In genomic region chr10:56468993-56469712, GRCm38 (mm10) we compare ENCODE assay signal across 8 mouse cellular contexts.
DNase-seq lines count a peak whose midpoint lies in the region; ATAC-seq lines count a peak whose summit lies in the region.

No protein-coding gene starts in this region.

- no peaks in the 10 kb centered on the region for H3K36me3 ChIP-seq in heart, embryonic 13.5 days
- no peaks in the 10 kb centered on the region for H3K36me3 ChIP-seq in neural tube, embryonic 15.5 days
- H3K36me3 ChIP-seq in forebrain, embryonic 15.5 days: no peaks in the 10 kb centered on the region

- H3K4me2 ChIP-seq in heart, embryonic 13.5 days: peak overlapping the region; percentile 65
- H3K4me2 ChIP-seq in neural tube, embryonic 15.5 days: 0 out of 2 replicates have a peak overlapping the region, but pooled peaks have one; percentile 13
- H3K4me2 ChIP-seq in forebrain, embryonic 15.5 days (replicated peaks): no peak overlapping the region

- H3K9ac ChIP-seq in heart, embryonic 13.5 days: peak overlapping the region; percentile 67
- H3K9ac ChIP-seq in neural tube, embryonic 15.5 days (replicated peaks): no peak overlapping the region
- no peak overlapping the region for H3K9ac ChIP-seq in forebrain, embryonic 15.5 days (replicated peaks)

- H3K9me3 ChIP-seq in heart, embryonic 13.5 days: 0 out of 2 replicates have a peak, but pooled peaks cover 4% of the 10 kb centered on the region
- no peaks in the 10 kb centered on the region for H3K9me3 ChIP-seq in neural tube, embryonic 15.5 days (replicated peaks)
- H3K9me3 ChIP-seq in forebrain, embryonic 15.5 days: no peaks in the 10 kb centered on the region

- peaks cover 18% of the 10 kb centered on the region for H3K4me1 ChIP-seq in heart, embryonic 13.5 days
- H3K4me1 ChIP-seq in neural tube, embryonic 15.5 days: no peaks in the 10 kb centered on the region
- H3K4me1 ChIP-seq in forebrain, embryonic 15.5 days: no peaks in the 10 kb centered on the region

- 30% methylated on average over 15 of the region's 15 CpGs for WGBS in heart, embryonic 13.5 days
- WGBS in neural tube, embryonic 15.5 days: 72% methylated on average over 15 of the region's 15 CpGs
- 76% methylated on average over 15 of the region's 15 CpGs for WGBS in forebrain, embryonic 15.5 days

- DNase-seq in ovary, postnatal 36 days (ENCODE audit: low spot score): peak; percentile 49
- DNase-seq in ovary, postnatal 14 days (ENCODE audit: low spot score): no peak
- DNase-seq in embryo, embryonic 11.5 days (ENCODE audit: low read depth, low spot score): peak; percentile 26
- peak; percentile 56 for DNase-seq in kidney, postnatal 14 days
- DNase-seq in T-cell, adult 2 months (ENCODE audit: low spot score): no peak

- H3K27me3 ChIP-seq in heart, embryonic 13.5 days (replicated peaks): no peaks in the 10 kb centered on the region
- no peaks in the 10 kb centered on the region for H3K27me3 ChIP-seq in neural tube, embryonic 15.5 days (replicated peaks)
- no peaks in the 10 kb centered on the region for H3K27me3 ChIP-seq in forebrain, embryonic 15.5 days

- H3K4me3 ChIP-seq in heart, embryonic 13.5 days: peak overlapping the region; percentile 40
- no peak overlapping the region for H3K4me3 ChIP-seq in neural tube, embryonic 15.5 days (replicated peaks)
- no peak overlapping the region for H3K4me3 ChIP-seq in forebrain, embryonic 15.5 days

- no peak for ATAC-seq in heart, embryonic 13.5 days (ENCODE audit: extremely low read depth, insufficient number of reproducible peaks, low FRiP score, low TSS enrichment)
- no peak for ATAC-seq in neural tube, embryonic 15.5 days (ENCODE audit: low FRiP score)
- no peak for ATAC-seq in forebrain, embryonic 15.5 days (replicated peaks)

- H3K27ac ChIP-seq in heart, embryonic 13.5 days (replicated peaks): peak overlapping the region; percentile 78
- H3K27ac ChIP-seq in neural tube, embryonic 15.5 days (replicated peaks): no peak overlapping the region
- H3K27ac ChIP-seq in forebrain, embryonic 15.5 days (replicated peaks): no peak overlapping the region

Comparison
In these comparisons a context has a peak if more than half of its experiments do, and no peak if none do; other contexts are left out.
1. DNase-seq: peak in ovary, postnatal 36 days (single experiment), embryo, embryonic 11.5 days (single experiment) and kidney, postnatal 14 days (single experiment); none in ovary, postnatal 14 days (single experiment) and T-cell, adult 2 months (single experiment).